Mouse (Mus musculus): ENCODE results near the gene Cd300a.

DNA sequence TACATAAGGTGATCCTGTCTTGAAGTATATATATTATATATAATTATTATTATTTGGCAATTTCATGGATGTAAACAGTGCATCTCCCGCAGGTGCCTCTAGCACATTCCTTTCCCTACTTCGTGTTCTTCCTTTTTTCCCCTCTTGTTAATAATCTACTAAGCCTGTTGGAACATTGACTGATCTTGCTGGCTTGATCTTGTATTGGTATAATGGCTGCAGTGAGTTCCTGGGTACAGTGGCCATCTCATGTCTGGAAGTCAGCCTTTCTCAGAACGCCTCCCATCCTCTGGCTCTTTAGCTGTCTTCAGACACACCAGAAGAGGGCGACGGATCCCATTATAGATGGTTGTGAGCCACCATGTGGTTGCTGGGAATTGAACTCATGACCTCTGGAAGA lies 33.7 kb upstream of the Cd300a start:
- TF ChIP-seq CTCF (IDR thresholded peaks at IDR 0.05; ENCODE audit: insufficient read depth, low read length) = no peak
- no peak for TF ChIP-seq POLR2A (IDR thresholded peaks at IDR 0.05; ENCODE audit: borderline replicate concordance, extremely low read depth, low read depth, low read length)
